Mouse (Mus musculus): ENCODE results near the gene Uaca. TPM values are rescaled to one million over a fixed set of nuclear protein-coding genes. Genes with fewer than 3 reads are reported as not detected.
A peak's percentile ranks its signal among the peaks of the same experiment; 100 is the strongest.

The Uaca gene
- polyA plus RNA-seq, 1 experiment from 2014 or later: 17.1 TPM

DNA sequence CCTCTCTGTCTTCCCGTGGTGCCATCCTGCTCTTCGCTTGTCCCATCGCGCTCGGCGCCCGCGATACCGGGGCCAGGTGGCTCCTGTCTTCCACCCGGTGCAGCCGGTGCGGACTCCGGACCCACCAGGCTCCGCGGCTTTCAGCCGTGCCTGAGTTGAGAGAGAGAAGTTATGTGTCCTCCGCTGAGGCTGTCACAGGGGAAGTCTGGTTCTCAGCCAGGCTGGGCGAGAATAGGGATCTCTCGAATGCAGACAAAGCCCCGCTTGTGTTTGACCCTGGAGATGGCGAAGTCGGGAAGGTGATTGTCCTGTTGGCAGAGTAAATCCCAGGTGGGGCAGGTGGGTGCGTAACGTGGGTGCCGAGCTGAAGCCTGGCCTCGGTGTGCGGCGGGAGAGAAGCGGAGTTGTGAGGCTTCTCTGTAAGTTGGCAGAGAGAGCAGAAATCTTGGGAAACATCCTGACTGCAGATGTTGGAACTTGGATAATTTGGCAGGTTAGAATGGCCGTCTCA lies 554 bp downstream of the Uaca start:
- Histone ChIP-seq H3K27ac (replicated peaks in 1 of 2; ENCODE audit: control insufficient read depth in 1 of 2, insufficient read depth in 1 of 2, low read depth in 2 of 2, low read length in 2 of 2) (peak overlapping the region; percentile 55 to 76), H3K4me2 (ENCODE audit: low read length) (peak overlapping the region; percentile 74), H3K9me3 (ENCODE audit: control insufficient read depth, low read length) (no peaks in the 10 kb centered on the region), H3K4me3 (ENCODE audit: control insufficient read depth in 1 of 2, insufficient read depth in 1 of 2, low read depth in 1 of 2, low read length in 2 of 2) (peak overlapping the region; percentile 68 to 84), H3K27me3 (ENCODE audit: control insufficient read depth, insufficient read depth, low read length) (no peaks in the 10 kb centered on the region), H3K4me1 (ENCODE audit: control insufficient read depth in 2 of 2, insufficient read depth in 2 of 2, low read length in 2 of 2) (peaks cover 4% of the 10 kb centered on the region in 2 experiments; a peak in 1 of 4 replicates), H3K36me3 (ENCODE audit: control insufficient read depth, insufficient read depth, low read length) (no peaks in the 10 kb centered on the region), H3K9ac (ENCODE audit: low read length) (peak overlapping the region; percentile 83)
- WGBS: under 1% methylated on average over 30 of the region's 30 CpGs
- peak; percentile 46 for ATAC-seq (ENCODE audit: insufficient number of reproducible peaks, insufficient read depth, low FRiP score, low read depth)

GRCm38 (mm10) chr9:60796076-60796475 lies 1.7 kb downstream of the Uaca start:
- 0 out of 4 replicates have a peak overlapping the region, but pooled peaks of 1 of the 2 experiments have one; percentile 84 for H3K4me3 ChIP-seq (ENCODE audit: control insufficient read depth in 1 of 2, insufficient read depth in 1 of 2, low read depth in 1 of 2, low read length in 2 of 2)
- no peak for ATAC-seq (ENCODE audit: insufficient number of reproducible peaks, insufficient read depth, low FRiP score, low read depth)
- H3K4me1 ChIP-seq (ENCODE audit: control insufficient read depth in 2 of 2, insufficient read depth in 2 of 2, low read length in 2 of 2): peaks cover 4% of the 10 kb centered on the region in 2 experiments; a peak in 1 of 4 replicates
- 74% methylated on average over 7 of the region's 7 CpGs for WGBS
- H3K36me3 ChIP-seq (ENCODE audit: control insufficient read depth, insufficient read depth, low read length): no peaks in the 10 kb centered on the region
- no peaks in the 10 kb centered on the region for H3K27me3 ChIP-seq (ENCODE audit: control insufficient read depth, insufficient read depth, low read length)
- peak overlapping the region; percentile 74 for H3K4me2 ChIP-seq (ENCODE audit: low read length)
- no peak overlapping the region; the same call in 1 of the 2 replicates for H3K9ac ChIP-seq (ENCODE audit: low read length)
- no peaks in the 10 kb centered on the region for H3K9me3 ChIP-seq (ENCODE audit: control insufficient read depth, low read length)
- H3K27ac ChIP-seq (replicated peaks in 1 of 2; ENCODE audit: control insufficient read depth in 1 of 2, insufficient read depth in 1 of 2, low read depth in 2 of 2, low read length in 2 of 2): no peak overlapping the region

- WGBS: 86% methylated on average over 6 of the region's 6 CpGs
- Histone ChIP-seq H3K27ac (replicated peaks in 1 of 2; ENCODE audit: control insufficient read depth in 1 of 2, insufficient read depth in 1 of 2, low read depth in 2 of 2, low read length in 2 of 2) (no peak overlapping the region), H3K9ac (ENCODE audit: low read length) (no peak overlapping the region), H3K9me3 (ENCODE audit: control insufficient read depth, low read length) (no peaks in the 10 kb centered on the region), H3K4me1 (ENCODE audit: control insufficient read depth in 2 of 2, insufficient read depth in 2 of 2, low read length in 2 of 2) (peaks cover 4 to 6% of the 10 kb centered on the region in 2 experiments; a peak in 1 of 4 replicates), H3K27me3 (ENCODE audit: control insufficient read depth, insufficient read depth, low read length) (no peaks in the 10 kb centered on the region), H3K36me3 (ENCODE audit: control insufficient read depth, insufficient read depth, low read length) (no peaks in the 10 kb centered on the region), H3K4me2 (ENCODE audit: low read length) (no peak overlapping the region), H3K4me3 (ENCODE audit: control insufficient read depth in 1 of 2, insufficient read depth in 1 of 2, low read depth in 1 of 2, low read length in 2 of 2) (no peak overlapping the region)
- ATAC-seq (ENCODE audit: insufficient number of reproducible peaks, insufficient read depth, low FRiP score, low read depth): no peak
Observed at GRCm38 (mm10) chr9:60797126-60797525, 2.8 kb downstream of the Uaca start.

DNA sequence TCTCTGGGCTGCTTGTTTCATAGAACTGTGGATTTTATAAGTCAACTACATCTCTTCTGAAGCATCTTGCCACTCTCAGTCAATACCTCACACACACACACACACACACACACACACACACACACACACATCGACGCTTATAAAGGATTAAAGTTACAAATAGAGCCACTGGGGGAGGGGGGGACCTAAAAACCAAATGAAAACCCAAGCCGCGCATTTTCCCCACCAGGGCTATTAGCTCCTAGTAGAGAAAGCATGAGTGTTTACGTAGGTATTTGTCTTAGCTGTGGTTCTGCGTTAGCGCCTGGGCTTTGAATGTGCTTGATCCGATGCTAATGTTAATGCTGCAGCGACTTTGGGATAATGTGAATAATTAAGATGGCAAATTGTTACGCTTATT lies 4.7 kb downstream of the Uaca start:
- no peaks in the 10 kb centered on the region for H3K27me3 ChIP-seq (ENCODE audit: control insufficient read depth, insufficient read depth, low read length)
- 52% methylated on average over 10 of the region's 10 CpGs for WGBS
- H3K4me1 ChIP-seq (ENCODE audit: control insufficient read depth in 2 of 2, insufficient read depth in 2 of 2, low read length in 2 of 2): peaks cover 0 to 3% of the 10 kb centered on the region in 2 experiments; a peak in 1 of 4 replicates
- H3K9ac ChIP-seq (ENCODE audit: low read length): no peak overlapping the region
- ATAC-seq (ENCODE audit: insufficient number of reproducible peaks, insufficient read depth, low FRiP score, low read depth): no peak
- no peaks in the 10 kb centered on the region for H3K9me3 ChIP-seq (ENCODE audit: control insufficient read depth, low read length)
- no peak overlapping the region for H3K4me2 ChIP-seq (ENCODE audit: low read length)
- H3K27ac ChIP-seq (replicated peaks in 1 of 2; ENCODE audit: control insufficient read depth in 1 of 2, insufficient read depth in 1 of 2, low read depth in 2 of 2, low read length in 2 of 2): no peak overlapping the region
- no peaks in the 10 kb centered on the region for H3K36me3 ChIP-seq (ENCODE audit: control insufficient read depth, insufficient read depth, low read length)
- H3K4me3 ChIP-seq (ENCODE audit: control insufficient read depth in 1 of 2, insufficient read depth in 1 of 2, low read depth in 1 of 2, low read length in 2 of 2): no peak overlapping the region

DNA sequence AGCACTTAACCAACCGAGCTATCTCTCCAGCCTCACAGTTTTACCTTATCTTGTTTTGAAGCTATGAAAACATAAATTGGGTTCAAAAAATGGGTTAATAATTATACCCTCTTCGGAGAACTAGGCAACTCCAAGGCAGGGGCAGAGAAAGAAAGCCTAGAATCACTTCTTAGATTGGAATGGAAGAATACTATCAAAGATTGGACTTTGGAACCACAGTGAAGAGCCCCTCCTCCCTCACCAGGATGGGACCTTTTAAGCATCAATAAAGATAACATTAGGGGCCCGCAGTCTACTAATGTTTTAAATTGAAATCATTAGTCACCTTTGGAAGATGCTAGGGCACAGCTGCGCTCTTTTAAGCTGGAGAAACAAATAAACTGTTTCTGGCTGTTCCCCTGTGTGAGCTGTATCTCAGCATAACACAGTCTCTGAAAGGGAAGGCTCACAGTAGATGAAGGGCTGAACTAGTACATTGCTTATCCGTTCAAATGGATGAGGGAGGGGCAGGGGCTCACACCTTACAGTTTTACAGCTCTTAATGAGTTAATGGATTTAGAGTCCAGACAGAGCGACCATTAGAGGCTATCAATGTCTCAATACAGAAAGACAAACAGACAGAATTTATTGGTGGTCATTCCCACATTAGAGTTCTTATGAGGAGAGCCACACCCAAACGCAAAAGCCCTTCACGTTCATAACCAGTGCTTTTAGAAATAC lies 6.5 kb downstream of the Uaca start:
- no peaks in the 10 kb centered on the region for H3K36me3 ChIP-seq (ENCODE audit: control insufficient read depth, insufficient read depth, low read length)
- no peaks in the 10 kb centered on the region for H3K9me3 ChIP-seq (ENCODE audit: control insufficient read depth, low read length)
- H3K27ac ChIP-seq (replicated peaks in 1 of 2; ENCODE audit: control insufficient read depth in 1 of 2, insufficient read depth in 1 of 2, low read depth in 2 of 2, low read length in 2 of 2): no peak overlapping the region
- no peak overlapping the region for H3K9ac ChIP-seq (ENCODE audit: low read length)
- 74% methylated on average over 8 of the region's 8 CpGs for WGBS
- peaks cover 3 to 4% of the 10 kb centered on the region in 2 experiments; a peak in 2 of 4 replicates for H3K4me1 ChIP-seq (ENCODE audit: control insufficient read depth in 2 of 2, insufficient read depth in 2 of 2, low read length in 2 of 2)
- no peak overlapping the region for H3K4me3 ChIP-seq (ENCODE audit: control insufficient read depth in 1 of 2, insufficient read depth in 1 of 2, low read depth in 1 of 2, low read length in 2 of 2)
- no peak for ATAC-seq (ENCODE audit: insufficient number of reproducible peaks, insufficient read depth, low FRiP score, low read depth)
- H3K27me3 ChIP-seq (ENCODE audit: control insufficient read depth, insufficient read depth, low read length): no peaks in the 10 kb centered on the region
- H3K4me2 ChIP-seq (ENCODE audit: low read length): no peak overlapping the region

DNA sequence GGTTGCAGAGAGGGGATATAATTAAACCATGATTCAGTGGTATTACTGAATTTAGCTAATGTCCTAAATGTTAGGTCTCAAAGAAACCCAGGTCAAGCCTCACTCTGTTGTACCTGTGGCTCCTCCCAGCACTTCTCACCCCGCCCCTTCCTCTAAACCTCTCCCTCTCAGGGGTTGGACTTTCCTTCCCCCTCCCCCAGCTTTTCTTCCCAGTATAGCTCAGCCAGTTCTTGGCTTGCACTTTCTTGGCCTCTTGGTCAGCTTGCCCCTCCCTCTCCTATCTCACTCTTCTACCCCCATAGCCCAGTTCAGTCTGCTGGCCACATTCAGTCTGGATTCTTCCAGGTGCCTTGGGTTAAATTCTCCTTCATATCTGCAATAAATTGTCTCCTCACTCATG lies 7.4 kb downstream of the Uaca start:
- H3K27me3 ChIP-seq (ENCODE audit: control insufficient read depth, insufficient read depth, low read length): no peaks in the 10 kb centered on the region
- H3K36me3 ChIP-seq (ENCODE audit: control insufficient read depth, insufficient read depth, low read length): no peaks in the 10 kb centered on the region
- H3K4me1 ChIP-seq (ENCODE audit: control insufficient read depth in 2 of 2, insufficient read depth in 2 of 2, low read length in 2 of 2): peaks cover 3 to 4% of the 10 kb centered on the region in 2 experiments; a peak in 2 of 4 replicates
- H3K4me2 ChIP-seq (ENCODE audit: low read length): no peak overlapping the region
- no peak for ATAC-seq (ENCODE audit: insufficient number of reproducible peaks, insufficient read depth, low FRiP score, low read depth)
- H3K4me3 ChIP-seq (ENCODE audit: control insufficient read depth in 1 of 2, insufficient read depth in 1 of 2, low read depth in 1 of 2, low read length in 2 of 2): no peak overlapping the region
- no peak overlapping the region for H3K27ac ChIP-seq (replicated peaks in 1 of 2; ENCODE audit: control insufficient read depth in 1 of 2, insufficient read depth in 1 of 2, low read depth in 2 of 2, low read length in 2 of 2)
- H3K9ac ChIP-seq (ENCODE audit: low read length): no peak overlapping the region
- 64% methylated on average over 1 of the region's 1 CpGs for WGBS
- no peaks in the 10 kb centered on the region for H3K9me3 ChIP-seq (ENCODE audit: control insufficient read depth, low read length)

DNA sequence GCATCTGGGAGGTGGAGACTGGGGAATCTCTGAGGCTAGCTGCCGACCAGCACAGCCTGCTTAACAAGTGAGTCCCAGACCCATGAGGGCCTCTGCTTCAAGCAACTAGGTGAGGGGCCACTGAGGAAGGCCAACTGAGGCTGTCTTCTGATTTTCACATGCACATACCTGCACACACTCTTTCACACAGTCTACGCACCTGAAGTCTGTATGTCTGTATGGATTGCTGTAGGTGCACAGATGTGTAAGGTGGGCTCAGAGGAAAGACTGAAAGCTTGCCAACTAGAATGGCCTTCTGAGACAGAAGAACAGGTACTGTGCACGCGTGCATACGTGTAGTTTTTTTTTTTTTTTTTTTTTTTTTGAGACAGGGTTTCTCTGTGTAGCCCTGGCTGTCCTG lies 8.0 kb downstream of the Uaca start:
- H3K27me3 ChIP-seq (ENCODE audit: control insufficient read depth, insufficient read depth, low read length): no peaks in the 10 kb centered on the region
- no peak for ATAC-seq (ENCODE audit: insufficient number of reproducible peaks, insufficient read depth, low FRiP score, low read depth)
- H3K9me3 ChIP-seq (ENCODE audit: control insufficient read depth, low read length): no peaks in the 10 kb centered on the region
- no peak overlapping the region for H3K27ac ChIP-seq (replicated peaks in 1 of 2; ENCODE audit: control insufficient read depth in 1 of 2, insufficient read depth in 1 of 2, low read depth in 2 of 2, low read length in 2 of 2)
- no peak overlapping the region for H3K4me2 ChIP-seq (ENCODE audit: low read length)
- H3K4me1 ChIP-seq (ENCODE audit: control insufficient read depth in 2 of 2, insufficient read depth in 2 of 2, low read length in 2 of 2): peaks cover 3 to 4% of the 10 kb centered on the region in 2 experiments; a peak in 2 of 4 replicates
- no peaks in the 10 kb centered on the region for H3K36me3 ChIP-seq (ENCODE audit: control insufficient read depth, insufficient read depth, low read length)
- H3K9ac ChIP-seq (ENCODE audit: low read length): no peak overlapping the region
- 90% methylated on average over 5 of the region's 5 CpGs for WGBS
- no peak overlapping the region for H3K4me3 ChIP-seq (ENCODE audit: control insufficient read depth in 1 of 2, insufficient read depth in 1 of 2, low read depth in 1 of 2, low read length in 2 of 2)

Data from heart, embryonic 14.5 days (tissue).